Mouse (Mus musculus) CD4-positive helper T cell, adult 2 months (primary cell): Measurements from ENCODE around the gene Olfr453.

ENCODE experiments used
- DNase-seq: peaks from one replicate; pipeline ENCODE4 v3.0.0-alpha.2; 2012; ENCODE audit warnings: low read depth, missing footprints, low spot score

Gene Olfr453

GRCm38 (mm10) chr6:42739071-42739470, at the start of gene Olfr453:
Gene Olfr453 (plus strand): TSS chr6:42739371.
- DNase-seq: no peak

- no peak for DNase-seq
Observed at GRCm38 (mm10) chr6:42689761-42690160, 49.4 kb upstream of the Olfr453 start.

- DNase-seq: no peak
Observed at GRCm38 (mm10) chr6:42692154-42692516, 47.0 kb upstream of the Olfr453 start.

GRCm38 (mm10) chr6:42692517-42693190, 46.5 kb upstream of the Olfr453 start:
- no peak for DNase-seq

DNA sequence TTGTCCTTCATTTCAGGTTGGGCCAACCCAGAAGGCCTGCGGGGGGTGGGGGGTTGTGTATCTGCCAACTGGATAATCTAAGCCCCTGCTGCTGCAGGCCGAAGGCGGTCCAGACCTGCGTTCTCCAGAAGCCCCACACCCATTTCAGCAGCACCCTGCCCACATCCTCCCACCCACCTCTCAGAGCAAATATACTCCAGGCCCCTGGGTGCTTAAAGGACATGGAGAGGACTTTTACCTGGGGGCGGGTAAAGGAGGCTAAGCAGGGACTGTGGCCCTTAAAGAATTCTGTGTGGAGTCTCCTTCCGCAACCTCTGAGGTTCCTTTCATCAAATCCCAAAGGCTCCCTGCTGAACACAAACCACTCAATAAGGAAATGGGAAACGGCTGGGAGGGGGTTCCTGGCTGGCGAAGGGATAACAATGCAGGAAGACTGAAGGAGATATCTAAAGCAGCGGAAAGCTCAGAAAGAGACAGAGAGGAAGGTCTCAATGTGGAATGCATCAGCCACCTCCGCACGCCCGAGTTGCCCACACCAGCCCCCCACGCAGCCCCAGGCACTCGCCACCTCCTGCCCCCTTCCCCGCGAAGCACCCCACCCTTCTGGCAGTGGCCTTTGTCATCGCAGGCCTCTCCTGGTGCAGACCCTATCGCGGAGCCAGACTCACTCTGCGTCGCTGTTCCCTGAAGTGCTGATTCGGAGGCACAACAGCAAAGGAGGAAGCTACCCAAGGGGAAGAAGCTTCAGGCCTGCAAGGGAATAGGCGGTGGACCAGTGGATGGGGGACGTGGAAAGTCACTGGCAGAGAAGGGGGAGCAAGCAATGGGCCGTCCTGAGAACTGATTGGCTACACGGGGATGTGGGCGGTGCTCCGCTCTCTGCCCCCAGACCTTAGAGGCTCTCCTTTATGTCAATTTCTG, 29.6 kb upstream of the Olfr453 start, which contains the start of gene Tcaf1:
Tcaf1 (minus strand) TSS at position 798 of the 921 bp plus-strand sequence.
- no peak for DNase-seq

DNA sequence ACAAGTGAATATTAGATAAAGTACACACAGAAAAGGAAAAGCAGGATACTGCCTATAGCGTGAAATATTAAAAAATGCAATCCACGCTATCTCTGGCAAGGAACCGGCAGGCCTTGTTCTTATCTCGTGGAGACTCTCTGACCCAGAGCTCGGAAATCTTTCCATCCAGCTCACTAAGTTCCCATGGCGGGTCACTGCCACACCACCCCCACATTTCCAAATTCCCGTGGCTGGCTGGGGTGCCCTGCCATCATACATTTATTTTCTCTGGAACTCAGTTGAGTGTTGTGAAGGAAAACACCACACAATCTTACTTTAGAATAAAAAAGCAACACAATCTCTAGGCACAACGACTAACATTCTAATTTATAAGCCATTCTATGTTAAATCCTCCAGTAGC, 24.5 kb upstream of the Olfr453 start:
- DNase-seq: no peak

- DNase-seq: no peak
Observed at GRCm38 (mm10) chr6:42717973-42718372, 21.2 kb upstream of the Olfr453 start.

DNA sequence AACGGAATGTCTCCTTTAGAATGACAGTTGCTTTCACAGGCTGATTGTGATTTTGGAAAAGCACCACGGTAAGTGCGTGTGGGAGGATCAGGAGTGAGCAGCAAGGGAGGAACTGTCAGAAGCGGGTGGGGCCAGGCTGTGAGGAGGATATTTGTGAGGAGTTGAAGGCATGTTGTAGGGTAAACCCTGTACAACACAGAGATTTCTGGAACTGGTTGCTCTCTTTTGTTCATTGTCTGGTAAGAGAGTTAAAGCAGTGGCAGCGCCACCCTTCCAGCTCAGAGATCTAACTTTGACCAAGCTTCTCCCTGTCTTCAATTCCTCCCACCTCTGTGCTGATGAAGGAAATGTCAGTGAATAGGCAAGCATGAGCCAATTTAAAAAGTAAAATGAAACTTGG, 3.1 kb downstream of the Olfr453 start:
- no peak for DNase-seq

DNA sequence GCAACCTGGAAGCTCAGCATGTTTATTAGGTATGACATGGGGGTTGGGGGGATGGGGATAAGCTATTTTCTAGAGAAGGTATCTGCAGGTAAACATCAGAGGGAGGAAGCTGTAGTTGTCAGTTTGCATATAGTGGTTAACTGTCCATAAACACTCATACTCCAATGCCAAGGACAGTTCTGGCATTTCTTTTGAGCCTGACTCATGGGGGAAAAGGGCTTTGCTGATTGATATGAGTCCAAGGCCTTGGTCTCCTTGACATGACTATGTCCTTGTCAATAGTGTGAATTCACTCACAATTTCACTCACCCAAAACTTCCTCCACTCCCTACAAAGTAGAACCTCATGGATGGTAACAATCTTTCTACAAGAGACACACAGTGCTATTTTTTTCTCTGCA, 8.7 kb downstream of the Olfr453 start:
- no peak for DNase-seq

DNA sequence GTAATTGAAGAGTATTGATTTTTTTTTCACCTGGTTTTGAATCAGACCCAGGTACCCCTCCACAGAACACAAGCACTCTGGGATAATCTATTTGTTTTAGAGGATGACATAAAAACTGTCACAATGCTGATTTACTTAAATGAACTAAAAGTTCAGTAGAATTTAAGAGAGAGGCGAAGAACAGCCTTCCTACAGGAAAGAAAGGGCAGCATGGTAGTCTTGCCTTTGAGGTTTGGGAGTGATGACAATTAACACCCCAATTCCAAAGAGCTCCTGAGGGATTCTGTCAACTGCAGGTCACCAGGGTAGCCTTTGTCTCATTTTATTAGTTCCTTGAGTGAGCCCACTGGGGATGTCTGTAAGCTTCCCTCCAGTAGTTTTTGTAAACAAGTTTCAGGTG, 16.9 kb downstream of the Olfr453 start, which contains the start of gene Olfr38:
Olfr38 (plus strand) TSS at position 301 of the 400 bp plus-strand sequence.
- no peak for DNase-seq

- no peak for DNase-seq
Observed at GRCm38 (mm10) chr6:42777066-42777465, 37.9 kb downstream of the Olfr453 start.

DNA sequence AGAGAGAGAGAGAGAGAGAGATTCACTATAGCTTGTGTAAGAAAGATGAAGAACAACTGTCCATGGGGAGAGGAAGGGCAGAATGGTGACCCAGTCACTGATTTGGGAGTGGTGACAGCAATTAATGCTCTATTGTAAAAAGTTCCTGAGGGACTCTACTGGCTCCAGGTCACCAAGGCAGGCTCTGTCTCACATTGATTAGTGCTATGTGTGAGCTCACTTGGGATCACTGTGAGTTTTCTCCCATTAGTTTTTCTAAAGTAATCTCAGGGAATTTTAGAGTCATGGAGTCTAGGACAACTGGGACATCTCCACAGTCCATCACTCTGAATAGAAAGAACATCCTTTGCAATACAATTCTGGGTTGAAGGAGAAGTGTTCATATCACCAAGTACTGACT, 45.6 kb downstream of the Olfr453 start, which contains the start of gene Olfr452:
Olfr452 (plus strand) TSS at position 301 of the 400 bp plus-strand sequence.
- DNase-seq: no peak

DNA sequence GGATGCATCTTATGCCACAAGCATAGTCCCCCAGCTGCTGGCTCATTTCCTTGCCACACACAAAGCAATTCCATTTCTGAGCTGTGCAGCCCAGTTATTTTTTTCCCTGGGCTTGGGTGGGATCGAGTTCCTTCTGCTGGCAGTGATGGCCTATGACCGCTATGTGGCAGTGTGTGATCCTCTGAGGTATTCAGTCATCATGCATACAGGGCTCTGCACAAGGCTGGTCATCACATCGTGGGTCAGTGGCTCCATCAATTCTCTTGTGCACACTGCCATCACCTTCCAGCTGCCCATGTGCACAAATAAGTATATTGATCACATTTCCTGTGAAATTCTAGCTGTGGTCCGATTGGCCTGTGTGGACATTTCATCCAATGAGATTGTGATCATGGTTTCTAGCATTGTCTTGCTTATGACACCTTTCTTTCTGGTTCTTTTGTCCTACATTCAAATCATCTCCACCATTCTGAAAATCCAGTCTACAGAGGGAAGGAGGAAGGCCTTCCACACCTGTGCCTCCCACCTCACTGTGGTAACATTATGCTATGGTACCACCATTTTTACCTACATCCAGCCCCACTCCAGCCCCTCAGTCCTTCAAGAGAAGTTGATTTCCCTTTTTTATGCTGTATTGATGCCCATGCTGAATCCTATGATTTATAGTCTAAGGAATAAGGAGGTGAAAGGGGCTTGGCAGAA, 51.2 kb downstream of the Olfr453 start:
- no peak for DNase-seq

DNA sequence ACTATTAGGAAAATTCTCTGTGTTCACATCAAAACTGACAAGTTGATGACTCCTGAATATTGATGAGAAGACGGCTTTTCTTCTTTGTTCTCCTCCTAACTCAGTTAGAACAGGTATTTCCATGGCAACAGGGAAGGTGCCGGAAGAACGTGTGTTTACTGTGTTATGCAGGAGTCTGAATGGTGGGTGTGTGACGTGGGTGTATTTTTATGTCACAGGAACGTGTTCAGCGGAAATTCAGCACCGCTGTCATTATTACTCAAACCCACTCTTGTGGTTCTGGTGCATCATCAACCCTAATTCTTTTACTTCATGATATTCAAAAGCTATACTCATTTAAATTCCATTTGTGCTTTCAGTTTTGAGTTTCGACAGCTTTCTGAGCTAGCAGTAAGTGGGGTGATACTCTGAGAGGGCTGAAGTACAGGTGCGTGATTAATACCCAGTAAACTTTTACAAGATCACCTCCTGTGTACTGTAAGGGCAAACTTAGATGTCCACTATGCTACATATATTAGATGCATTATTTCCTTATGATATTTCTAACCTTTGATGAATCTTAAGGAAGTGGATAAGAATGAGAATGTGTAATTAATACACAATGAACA, 51.9 kb downstream of the Olfr453 start:
- DNase-seq: no peak

GRCm38 (mm10) chr6:42794982-42795381, 55.8 kb downstream of the Olfr453 start:
- no peak for DNase-seq
